Mouse (Mus musculus): Measurements from ENCODE around the gene Amz2. TPM values are rescaled to one million over a fixed set of nuclear protein-coding genes. Genes with fewer than 3 reads are reported as not detected.

The Amz2 gene
- polyA plus RNA-seq (2014; fragmentation: Nextera tagmentation; extraction: Ambion mirVana), result 45.2 and 46.6 TPM in 2 replicates

GRCm38 (mm10) chr11:109425392-109426271, at the start of gene Amz2:
Amz2 (plus strand) TSS chr11:109425946.
- H3K27ac ChIP-seq (ENCODE audit: low read depth, low read length), result peak within 1 kb of the TSS; percentile 86
- ATAC-seq (ENCODE audit: insufficient read depth, low FRiP score, low TSS enrichment) (peak; percentile 96), DNase-seq (ENCODE audit: low spot score) (peak; percentile 100)
- H3K4me1 ChIP-seq (ENCODE audit: control insufficient read depth, insufficient read depth, low read length), result 0 out of 2 replicates have a peak, but pooled peaks cover 5% of the 10 kb centered on the region
- H3K9me3 ChIP-seq (ENCODE audit: control insufficient read depth, low read length), result no peaks in the 10 kb centered on the region
- H3K36me3 ChIP-seq (ENCODE audit: control insufficient read depth, insufficient read depth, low read length), result no peaks in the 10 kb centered on the region
- WGBS, result under 1% methylated on average over 64 of the region's 65 CpGs
- H3K4me3 ChIP-seq (ENCODE audit: low read depth, low read length), result peak within 1 kb of the TSS; percentile 62
- peak within 1 kb of the TSS; percentile 65 for H3K4me2 ChIP-seq (ENCODE audit: low read depth)
- peak within 1 kb of the TSS; percentile 78 for H3K9ac ChIP-seq (ENCODE audit: low read length)
- no peaks in the 10 kb centered on the region for H3K27me3 ChIP-seq (ENCODE audit: control insufficient read depth, insufficient read depth, low read length)

GRCm38 (mm10) chr11:109376484-109377143, 49.1 kb upstream of the Amz2 start:
- 0 out of 2 replicates have a peak overlapping the region, but pooled peaks have one; percentile 23 for H3K27ac ChIP-seq (ENCODE audit: low read depth, low read length)
- no peaks in the 10 kb centered on the region for H3K27me3 ChIP-seq (ENCODE audit: control insufficient read depth, insufficient read depth, low read length)
- no peaks in the 10 kb centered on the region; the same call in 1 of the 2 replicates for H3K36me3 ChIP-seq (ENCODE audit: control insufficient read depth, insufficient read depth, low read length)
- no peak for ATAC-seq (ENCODE audit: insufficient read depth, low FRiP score, low TSS enrichment)
- no peak overlapping the region for H3K9ac ChIP-seq (ENCODE audit: low read length)
- WGBS, result 66% methylated on average over 7 of the region's 7 CpGs
- peak overlapping the region; percentile 7; the same call in 1 of the 2 replicates for H3K4me2 ChIP-seq (ENCODE audit: low read depth)
- H3K9me3 ChIP-seq (ENCODE audit: control insufficient read depth, low read length), result no peaks in the 10 kb centered on the region
- peaks cover 9% of the 10 kb centered on the region; the same call in 1 of the 2 replicates for H3K4me1 ChIP-seq (ENCODE audit: control insufficient read depth, insufficient read depth, low read length)
- DNase-seq (ENCODE audit: low spot score), result no peak
- no peak overlapping the region for H3K4me3 ChIP-seq (ENCODE audit: low read depth, low read length)

GRCm38 (mm10) chr11:109377477-109377876, 48.3 kb upstream of the Amz2 start:
- DNase-seq (ENCODE audit: low spot score) (no peak), ATAC-seq (ENCODE audit: insufficient read depth, low FRiP score, low TSS enrichment) (no peak)
- no peak overlapping the region for H3K27ac ChIP-seq (ENCODE audit: low read depth, low read length)
- peaks cover 9% of the 10 kb centered on the region; the same call in 1 of the 2 replicates for H3K4me1 ChIP-seq (ENCODE audit: control insufficient read depth, insufficient read depth, low read length)
- no peaks in the 10 kb centered on the region for H3K27me3 ChIP-seq (ENCODE audit: control insufficient read depth, insufficient read depth, low read length)
- 48% methylated on average over 10 of the region's 10 CpGs for WGBS
- no peak overlapping the region for H3K4me2 ChIP-seq (ENCODE audit: low read depth)
- H3K36me3 ChIP-seq (ENCODE audit: control insufficient read depth, insufficient read depth, low read length), result no peaks in the 10 kb centered on the region
- H3K9me3 ChIP-seq (ENCODE audit: control insufficient read depth, low read length), result no peaks in the 10 kb centered on the region
- no peak overlapping the region for H3K4me3 ChIP-seq (ENCODE audit: low read depth, low read length)
- H3K9ac ChIP-seq (ENCODE audit: low read length), result no peak overlapping the region

GRCm38 (mm10) chr11:109378051-109378450, 47.7 kb upstream of the Amz2 start:
- no peaks in the 10 kb centered on the region for H3K36me3 ChIP-seq (ENCODE audit: control insufficient read depth, insufficient read depth, low read length)
- H3K4me1 ChIP-seq (ENCODE audit: control insufficient read depth, insufficient read depth, low read length), result peaks cover 9% of the 10 kb centered on the region; the same call in 1 of the 2 replicates
- no peak overlapping the region for H3K9ac ChIP-seq (ENCODE audit: low read length)
- H3K9me3 ChIP-seq (ENCODE audit: control insufficient read depth, low read length), result no peaks in the 10 kb centered on the region
- ATAC-seq (ENCODE audit: insufficient read depth, low FRiP score, low TSS enrichment) (no peak), DNase-seq (ENCODE audit: low spot score) (no peak)
- H3K4me2 ChIP-seq (ENCODE audit: low read depth), result no peak overlapping the region
- H3K27ac ChIP-seq (ENCODE audit: low read depth, low read length), result no peak overlapping the region
- no peak overlapping the region for H3K4me3 ChIP-seq (ENCODE audit: low read depth, low read length)
- WGBS, result 81% methylated on average over 7 of the region's 7 CpGs
- no peaks in the 10 kb centered on the region for H3K27me3 ChIP-seq (ENCODE audit: control insufficient read depth, insufficient read depth, low read length)

GRCm38 (mm10) chr11:109380662-109381061, 45.1 kb upstream of the Amz2 start:
- no peak for DNase-seq (ENCODE audit: low spot score)

GRCm38 (mm10) chr11:109385296-109385695, 40.5 kb upstream of the Amz2 start:
- no peak for DNase-seq (ENCODE audit: low spot score)
- H3K9me3 ChIP-seq (ENCODE audit: control insufficient read depth, low read length), result no peaks in the 10 kb centered on the region
- H3K4me3 ChIP-seq (ENCODE audit: low read depth, low read length), result no peak overlapping the region
- H3K36me3 ChIP-seq (ENCODE audit: control insufficient read depth, insufficient read depth, low read length), result no peaks in the 10 kb centered on the region
- H3K4me1 ChIP-seq (ENCODE audit: control insufficient read depth, insufficient read depth, low read length), result no peaks in the 10 kb centered on the region
- no peaks in the 10 kb centered on the region for H3K27me3 ChIP-seq (ENCODE audit: control insufficient read depth, insufficient read depth, low read length)
- H3K4me2 ChIP-seq (ENCODE audit: low read depth), result no peak overlapping the region
- 93% methylated on average over 8 of the region's 8 CpGs for WGBS
- no peak overlapping the region for H3K27ac ChIP-seq (ENCODE audit: low read depth, low read length)
- no peak overlapping the region for H3K9ac ChIP-seq (ENCODE audit: low read length)
- ATAC-seq (ENCODE audit: insufficient read depth, low FRiP score, low TSS enrichment), result no peak

More at GRCm38 (mm10) chr11:109380662-109381061, 45.1 kb upstream of the Amz2 start:
- H3K9me3 ChIP-seq (ENCODE audit: control insufficient read depth, low read length), result no peaks in the 10 kb centered on the region
- no peak overlapping the region for H3K27ac ChIP-seq (ENCODE audit: low read depth, low read length)
- H3K4me2 ChIP-seq (ENCODE audit: low read depth), result no peak overlapping the region
- no peak overlapping the region for H3K4me3 ChIP-seq (ENCODE audit: low read depth, low read length)
- no peak for ATAC-seq (ENCODE audit: insufficient read depth, low FRiP score, low TSS enrichment)
- no peak overlapping the region for H3K9ac ChIP-seq (ENCODE audit: low read length)
- H3K4me1 ChIP-seq (ENCODE audit: control insufficient read depth, insufficient read depth, low read length), result peaks cover 9% of the 10 kb centered on the region; the same call in 1 of the 2 replicates
- WGBS, result 83% methylated on average over 5 of the region's 5 CpGs
- H3K36me3 ChIP-seq (ENCODE audit: control insufficient read depth, insufficient read depth, low read length), result no peaks in the 10 kb centered on the region
- no peaks in the 10 kb centered on the region for H3K27me3 ChIP-seq (ENCODE audit: control insufficient read depth, insufficient read depth, low read length)

- no peaks in the 10 kb centered on the region for H3K9me3 ChIP-seq (ENCODE audit: control insufficient read depth, low read length)
- 93% methylated on average over 5 of the region's 5 CpGs for WGBS
- H3K9ac ChIP-seq (ENCODE audit: low read length), result no peak overlapping the region
Measured at GRCm38 (mm10) chr11:109389046-109389445, 36.7 kb upstream of the Amz2 start.

GRCm38 (mm10) chr11:109391200-109391599, 34.5 kb upstream of the Amz2 start:
- H3K27me3 ChIP-seq (ENCODE audit: control insufficient read depth, insufficient read depth, low read length), result no peaks in the 10 kb centered on the region

More at GRCm38 (mm10) chr11:109389046-109389445, 36.7 kb upstream of the Amz2 start:
- Histone ChIP-seq H3K4me2 (ENCODE audit: low read depth) (no peak overlapping the region), H3K4me3 (ENCODE audit: low read depth, low read length) (no peak overlapping the region), H3K4me1 (ENCODE audit: control insufficient read depth, insufficient read depth, low read length) (no peaks in the 10 kb centered on the region), H3K27me3 (ENCODE audit: control insufficient read depth, insufficient read depth, low read length) (no peaks in the 10 kb centered on the region), H3K27ac (ENCODE audit: low read depth, low read length) (no peak overlapping the region), H3K36me3 (ENCODE audit: control insufficient read depth, insufficient read depth, low read length) (no peaks in the 10 kb centered on the region)
- ATAC-seq (ENCODE audit: insufficient read depth, low FRiP score, low TSS enrichment), result no peak
- no peak for DNase-seq (ENCODE audit: low spot score)

More at GRCm38 (mm10) chr11:109391200-109391599, 34.5 kb upstream of the Amz2 start:
- Histone ChIP-seq H3K4me1 (ENCODE audit: control insufficient read depth, insufficient read depth, low read length) (no peaks in the 10 kb centered on the region), H3K27ac (ENCODE audit: low read depth, low read length) (no peak overlapping the region), H3K4me2 (ENCODE audit: low read depth) (no peak overlapping the region), H3K9ac (ENCODE audit: low read length) (no peak overlapping the region), H3K4me3 (ENCODE audit: low read depth, low read length) (no peak overlapping the region), H3K9me3 (ENCODE audit: control insufficient read depth, low read length) (no peaks in the 10 kb centered on the region), H3K36me3 (ENCODE audit: control insufficient read depth, insufficient read depth, low read length) (no peaks in the 10 kb centered on the region)
- DNase-seq (ENCODE audit: low spot score) (no peak), ATAC-seq (ENCODE audit: insufficient read depth, low FRiP score, low TSS enrichment) (no peak)
- 85% methylated on average over 7 of the region's 7 CpGs for WGBS
